Mouse (Mus musculus) layer of hippocampus, adult 11-12 months (tissue): ENCODE data around the gene Abcc1.
A peak's percentile ranks its signal among the peaks of the same experiment; 100 is the strongest.

Experiments
- DNase-seq: peaks from one replicate; pipeline ENCODE4 v3.0.0; 2022; ENCODE audit warnings: low spot score

Gene Abcc1

GRCm38 (mm10) chr16:14361362-14362098 lies at the start of gene Abcc1:
Gene Abcc1 (plus strand): TSS chr16:14361558.
- DNase-seq = peak; percentile 76

- no peak for DNase-seq
These were observed 48.4 kb upstream of the Abcc1 start for GRCm38 (mm10) chr16:14312914-14313313.

DNA sequence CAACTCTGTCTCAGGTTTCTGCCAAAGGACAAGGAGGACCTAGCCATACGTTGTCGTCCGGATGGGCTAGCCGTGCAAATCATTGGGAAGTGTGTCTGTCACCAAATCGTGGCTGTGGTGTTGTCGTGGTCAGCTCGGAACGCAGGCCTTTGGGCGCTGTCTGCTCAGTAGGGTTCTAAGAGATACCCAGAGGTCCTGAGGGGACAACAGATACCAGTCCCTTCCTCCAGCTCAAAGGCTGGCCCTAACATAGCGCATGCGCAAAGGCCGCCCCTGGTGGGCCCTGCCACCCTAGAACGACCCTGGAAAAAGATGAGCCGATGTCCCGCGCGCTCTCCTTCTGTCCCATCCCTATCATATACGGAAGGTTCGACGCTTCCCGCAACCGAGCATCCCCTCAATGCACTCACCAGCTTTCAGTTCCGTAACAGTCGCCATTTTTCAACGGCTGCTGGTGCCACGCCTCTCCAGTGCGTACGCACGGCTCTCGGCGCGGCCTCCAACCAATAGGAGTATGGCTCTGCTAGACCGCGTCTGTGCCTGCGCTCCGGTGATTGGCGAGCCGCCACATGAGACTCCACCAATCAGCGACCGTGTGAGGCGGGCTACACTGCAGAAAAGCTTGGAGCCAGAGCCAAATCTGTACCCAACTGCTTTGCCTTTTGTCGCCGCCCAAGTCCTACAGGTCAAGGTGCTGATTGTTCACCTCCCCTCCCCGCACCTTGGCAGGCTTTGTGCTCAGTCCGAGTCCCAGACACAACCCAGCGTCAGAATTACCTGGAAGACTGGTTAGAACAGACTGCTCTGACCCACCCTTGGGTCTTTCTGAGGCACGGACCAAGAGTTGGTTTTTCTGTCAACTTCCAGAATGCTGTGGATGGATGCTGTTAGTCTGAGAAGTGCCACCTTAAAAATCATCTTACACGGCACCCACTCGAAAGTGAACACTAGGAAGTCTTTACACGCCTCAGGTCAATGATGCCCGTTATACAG lies 44.2 kb upstream of the Abcc1 start, which contains the start of gene Fopnl:
TSS of gene Fopnl (minus strand) at position 522 of the 993 bp plus-strand sequence.
- DNase-seq = peak; percentile 98

- DNase-seq = no peak
These were observed 41.7 kb upstream of the Abcc1 start for GRCm38 (mm10) chr16:14319681-14320080.

DNA sequence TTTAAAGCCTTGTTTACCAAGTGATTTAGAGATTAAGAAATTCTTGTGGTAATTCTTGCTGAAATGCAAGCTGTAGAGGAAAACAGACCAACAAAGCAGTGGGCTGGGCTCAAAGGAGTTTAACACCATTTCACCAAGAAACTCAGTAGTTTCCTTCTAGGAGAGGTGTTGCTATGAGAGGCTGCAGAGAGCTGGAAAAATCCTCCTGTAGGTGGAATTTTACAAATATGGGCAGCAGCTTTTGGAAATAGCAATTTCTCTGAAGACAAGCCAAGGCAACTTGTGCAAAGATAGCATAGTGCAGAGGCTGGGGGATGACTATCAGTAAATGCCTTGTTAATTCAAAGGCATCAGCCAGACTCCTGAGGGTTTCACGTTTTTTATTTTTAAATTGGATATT lies 40.9 kb upstream of the Abcc1 start:
- DNase-seq = no peak

- DNase-seq = no peak
These were observed 33.2 kb upstream of the Abcc1 start for GRCm38 (mm10) chr16:14328156-14328555.

DNA sequence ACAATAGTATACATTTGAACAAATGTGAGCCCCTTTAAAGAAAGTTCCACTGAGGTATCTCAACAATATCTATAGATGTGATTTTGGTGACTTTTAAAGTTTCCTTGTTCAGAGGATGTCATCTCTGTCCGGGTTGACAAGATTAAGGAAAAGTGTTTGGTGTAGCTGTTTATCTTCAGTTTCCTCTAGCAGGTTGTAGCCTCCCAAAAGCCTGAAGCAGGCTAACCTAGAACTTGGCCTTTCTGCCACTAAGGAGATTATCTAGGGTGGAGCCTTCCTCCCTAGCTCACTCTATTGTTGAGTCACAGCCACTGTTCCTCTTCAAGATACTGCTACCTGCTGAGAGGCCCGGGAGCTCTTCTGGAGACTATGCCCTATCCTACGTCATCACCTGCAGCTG lies 16.4 kb upstream of the Abcc1 start:
- no peak for DNase-seq

GRCm38 (mm10) chr16:14351571-14351970 lies 9.8 kb upstream of the Abcc1 start:
- DNase-seq = no peak

- DNase-seq = no peak
These were observed 9.1 kb upstream of the Abcc1 start for GRCm38 (mm10) chr16:14352234-14352633.

- DNase-seq = no peak
These were observed 8.7 kb upstream of the Abcc1 start for GRCm38 (mm10) chr16:14352663-14353062.

- no peak for DNase-seq
These were observed 3.5 kb upstream of the Abcc1 start for GRCm38 (mm10) chr16:14357859-14358258.

DNA sequence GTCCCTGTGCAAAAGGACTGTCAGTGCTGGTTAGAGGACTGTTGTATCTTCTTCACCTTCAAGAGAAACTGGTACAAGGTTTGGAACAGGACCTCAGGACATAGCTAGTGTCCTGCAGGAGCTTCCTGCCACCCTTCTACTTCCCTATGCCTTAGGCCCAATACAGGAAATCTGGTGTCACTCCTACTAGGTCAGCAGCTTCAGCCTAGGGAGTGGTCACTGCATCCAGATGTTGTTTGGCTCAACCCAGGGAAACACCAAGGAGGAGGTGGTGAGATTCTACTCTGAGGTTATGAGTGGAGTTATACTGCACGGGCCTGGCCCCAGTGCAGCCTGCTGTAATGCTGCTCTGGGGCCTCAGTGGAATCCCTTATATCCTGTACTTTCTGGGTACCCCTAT lies 2.8 kb upstream of the Abcc1 start:
- DNase-seq = no peak

DNA sequence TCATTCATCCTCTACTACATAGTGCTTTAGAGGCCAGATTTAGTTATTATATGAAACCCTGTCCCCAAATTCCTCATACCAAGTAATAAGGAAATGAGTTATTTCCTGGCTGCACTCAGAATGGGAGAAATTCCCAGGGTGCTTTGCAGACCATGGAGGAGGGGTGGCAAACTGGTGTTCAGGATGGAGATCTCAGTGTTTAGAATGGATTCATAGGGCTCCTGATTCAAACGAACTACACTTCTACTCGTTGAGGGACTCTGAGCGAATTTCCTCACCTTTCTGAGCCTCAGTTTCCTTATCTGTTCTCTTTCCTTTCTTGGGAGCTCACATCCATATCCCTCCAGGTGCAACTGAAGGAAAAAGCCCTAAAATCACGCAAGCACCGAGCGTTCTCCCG lies 427 bp upstream of the Abcc1 start:
- DNase-seq = no peak

DNA sequence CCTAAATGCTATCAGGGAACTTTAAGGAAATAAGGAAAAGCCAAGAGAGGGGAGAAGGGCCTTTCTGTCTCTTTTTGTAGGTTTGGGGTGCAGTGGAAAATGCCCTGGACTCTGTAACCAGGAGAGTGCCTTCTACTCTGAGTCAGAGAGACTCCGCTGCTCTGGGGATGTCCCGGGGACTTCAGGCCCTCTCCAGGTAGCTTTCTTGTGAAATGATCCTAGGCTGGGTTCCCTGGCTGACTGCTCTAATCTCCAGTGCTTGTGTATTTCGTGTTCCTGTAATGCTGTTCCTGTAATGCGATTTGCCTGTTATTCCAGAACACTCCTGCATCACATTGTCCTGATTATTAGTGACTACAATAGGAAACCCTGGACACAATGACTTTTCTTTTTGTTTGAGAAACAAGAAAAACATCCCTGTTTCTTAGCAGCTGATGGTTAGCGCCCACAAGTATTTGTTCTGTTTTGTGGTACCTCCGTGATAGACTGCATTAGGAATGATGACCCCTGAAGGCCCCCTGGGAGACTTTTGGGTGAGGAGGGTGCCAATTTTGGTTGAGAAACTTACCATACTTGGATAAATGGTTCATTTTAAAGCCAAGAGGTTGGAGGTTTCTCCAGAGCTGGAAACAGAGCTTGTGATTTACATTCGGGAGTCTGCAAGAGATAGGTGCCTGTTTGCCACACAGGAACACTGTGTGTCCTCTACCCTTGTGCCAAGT lies 902 bp downstream of the Abcc1 start:
- DNase-seq = no peak

- DNase-seq = no peak
These were observed 2.1 kb downstream of the Abcc1 start for GRCm38 (mm10) chr16:14363496-14363895.

GRCm38 (mm10) chr16:14364066-14364465 lies 2.7 kb downstream of the Abcc1 start:
- DNase-seq = no peak

GRCm38 (mm10) chr16:14365457-14365856 lies 4.1 kb downstream of the Abcc1 start:
- DNase-seq = no peak

DNA sequence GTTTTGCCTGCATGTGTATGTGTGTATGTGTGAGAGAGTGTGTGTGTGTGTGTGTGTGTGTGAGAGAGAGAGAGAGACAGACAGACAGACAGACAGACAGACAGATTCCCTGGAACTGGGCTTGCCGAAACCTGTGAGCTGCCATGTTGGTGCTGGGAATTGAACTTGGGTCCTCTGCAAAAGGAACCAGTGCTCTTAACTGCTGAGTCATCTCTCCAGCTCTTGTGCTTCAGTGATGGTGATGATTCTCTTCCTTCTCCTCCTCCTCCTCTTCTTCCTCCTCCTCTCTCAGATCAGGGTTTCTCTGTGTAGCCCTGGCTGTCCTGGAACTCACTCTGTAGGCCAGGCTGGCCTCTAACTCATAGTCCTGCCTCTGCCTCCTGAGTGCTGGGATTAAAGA lies 4.7 kb downstream of the Abcc1 start:
- DNase-seq = no peak

DNA sequence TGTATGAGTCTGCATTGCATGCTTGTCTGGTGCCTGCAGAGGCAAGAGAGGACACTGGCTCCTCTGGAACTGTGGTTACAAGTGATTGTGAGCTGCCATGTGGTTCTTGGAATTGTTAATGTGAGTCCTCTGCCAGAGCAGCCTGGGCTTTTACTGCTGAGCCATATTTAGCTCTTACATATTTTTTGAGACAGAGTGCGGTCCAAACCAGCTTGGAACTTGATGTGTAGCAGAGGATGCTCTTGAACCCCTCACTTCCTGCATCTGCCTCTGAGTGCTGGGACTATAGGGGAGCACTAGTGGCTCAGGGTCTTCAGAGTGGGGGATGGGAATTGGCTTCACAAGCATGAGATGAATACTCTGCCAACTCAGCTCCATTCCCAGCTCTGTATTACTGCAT lies 10.0 kb downstream of the Abcc1 start:
- DNase-seq = peak; percentile 58

DNA sequence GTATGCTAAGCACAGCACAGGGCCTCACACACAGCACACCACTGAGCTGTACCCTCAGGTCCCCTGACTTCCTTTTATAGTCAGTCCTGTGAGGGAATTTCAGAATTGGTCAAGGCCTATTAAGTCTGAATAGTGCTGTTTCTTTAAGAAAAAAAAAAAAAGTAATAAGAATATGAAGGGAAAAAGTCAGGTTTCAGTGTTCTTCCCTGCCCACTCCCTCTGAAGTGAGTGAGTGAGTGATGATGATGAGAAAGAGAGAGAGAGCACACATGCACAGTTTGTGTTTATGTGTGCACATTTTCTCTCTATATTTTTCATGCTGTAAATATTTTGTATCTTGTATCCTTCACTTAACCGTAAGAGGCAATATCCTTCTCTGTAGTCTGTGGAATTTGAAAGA lies 11.0 kb downstream of the Abcc1 start:
- no peak for DNase-seq

- DNase-seq = no peak
These were observed 11.5 kb downstream of the Abcc1 start for GRCm38 (mm10) chr16:14372817-14373301.

DNA sequence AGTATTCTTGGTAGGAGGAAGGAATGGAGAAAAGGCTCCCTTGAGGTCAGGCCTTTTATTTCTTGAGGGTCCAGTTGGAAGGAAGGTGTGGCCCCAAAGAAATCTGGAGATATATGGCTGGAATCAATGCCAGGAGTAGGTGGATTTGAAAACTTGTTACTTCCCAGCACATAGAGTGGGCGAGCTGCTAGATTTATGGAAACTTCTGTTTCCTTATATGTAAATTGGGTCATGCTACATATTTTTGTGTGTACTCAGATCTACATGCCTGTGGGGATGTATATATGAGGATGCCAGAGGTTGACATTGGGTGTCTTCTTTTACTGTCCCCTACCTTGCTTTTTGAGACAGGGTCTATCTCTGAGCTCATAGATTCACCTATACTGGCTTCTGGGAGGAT lies 14.6 kb downstream of the Abcc1 start:
- DNase-seq = no peak
